Mouse (Mus musculus) cerebellum, postnatal 25 days (tissue): Measurements from ENCODE around the gene Wdr26.

Source experiments
- DNase-seq, 2 experiments: peaks; one replicate each; pipeline ENCODE4 v3.0.0; 2021; ENCODE audit warnings: mixed read lengths in 2 of 2

The Wdr26 gene

GRCm38 (mm10) chr1:181211920-181212633 is at the start of gene Wdr26:
Gene Wdr26 (minus strand): TSS chr1:181212001.
- DNase-seq = peak; percentile 88

GRCm38 (mm10) chr1:181260949-181261696 is 49.3 kb upstream of the Wdr26 start:
- no peak for DNase-seq

DNA sequence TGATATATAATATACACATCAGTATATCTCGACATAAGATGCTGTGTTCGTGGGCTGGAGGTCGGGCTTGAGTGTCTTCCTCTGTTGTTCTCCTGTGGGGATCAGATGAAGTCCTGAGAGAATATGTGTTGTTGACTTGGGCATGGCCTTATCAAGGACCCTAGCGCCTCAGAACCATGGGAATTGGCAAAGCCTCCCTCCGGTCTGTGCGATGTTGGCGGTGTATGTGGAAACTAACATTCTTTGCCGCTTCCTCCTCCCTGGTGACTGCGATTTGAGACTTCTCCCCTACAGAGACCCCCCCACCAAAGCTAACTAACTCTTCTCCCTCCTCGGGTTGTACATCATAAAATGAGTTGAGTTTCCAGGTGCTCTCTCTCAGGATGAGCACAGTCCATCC is 48.6 kb upstream of the Wdr26 start:
- DNase-seq = no peak

DNA sequence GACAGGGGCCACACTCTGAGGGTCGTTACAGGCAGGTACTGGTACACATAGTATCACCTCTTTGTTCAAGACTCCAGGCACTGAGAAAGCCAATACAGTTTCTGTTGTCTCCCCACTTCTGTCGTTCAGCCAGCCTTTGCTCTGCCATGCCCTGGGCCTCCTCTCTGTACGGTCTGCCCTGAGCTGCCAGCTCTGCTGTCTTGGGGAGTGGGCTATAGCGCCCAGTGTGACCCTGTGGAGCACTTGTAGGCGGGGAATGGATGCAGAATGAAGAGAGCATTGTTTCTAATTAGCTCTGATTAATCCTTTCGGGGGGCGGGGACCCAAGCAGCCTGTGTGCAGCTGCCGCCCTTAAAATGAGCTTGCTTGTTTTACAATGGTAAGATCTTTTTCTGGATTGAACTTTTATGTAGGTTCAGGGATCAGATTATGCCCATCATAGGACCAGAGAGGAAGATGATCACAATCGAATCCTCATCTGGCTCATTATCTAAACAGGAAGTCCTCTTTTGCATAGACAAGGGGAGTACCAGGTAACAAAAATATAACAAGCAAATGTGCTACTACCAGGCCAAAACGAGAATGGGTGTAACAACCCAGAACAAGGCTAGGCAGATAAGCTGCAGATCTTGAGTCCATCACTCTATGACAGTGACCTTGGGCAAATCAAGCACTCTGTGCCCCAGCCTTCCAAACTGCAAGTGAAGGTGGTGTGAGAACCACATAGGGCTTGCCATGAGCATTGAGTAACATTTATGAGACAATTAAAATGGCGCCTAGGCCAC is 48.0 kb upstream of the Wdr26 start:
- DNase-seq = no peak

DNA sequence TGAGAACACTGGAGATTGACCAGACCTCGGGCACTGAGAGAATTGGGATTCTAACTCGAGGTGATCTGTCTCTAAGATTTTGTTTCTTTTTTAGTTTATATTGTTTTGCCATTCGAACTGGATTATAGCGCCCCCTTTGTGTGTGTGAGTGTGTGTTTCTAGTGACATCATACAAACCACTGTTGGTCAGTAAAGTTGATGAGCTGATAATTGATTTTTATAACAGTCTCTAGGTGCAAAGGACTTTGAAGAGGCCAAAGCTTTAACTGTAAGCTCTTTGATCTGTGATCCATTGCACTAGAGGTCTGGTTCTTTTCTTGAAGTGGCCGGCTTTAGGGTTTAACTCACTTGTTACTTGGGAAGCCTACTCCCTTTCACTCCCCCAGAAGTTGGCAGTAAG is 47.3 kb upstream of the Wdr26 start:
- no peak for DNase-seq

DNA sequence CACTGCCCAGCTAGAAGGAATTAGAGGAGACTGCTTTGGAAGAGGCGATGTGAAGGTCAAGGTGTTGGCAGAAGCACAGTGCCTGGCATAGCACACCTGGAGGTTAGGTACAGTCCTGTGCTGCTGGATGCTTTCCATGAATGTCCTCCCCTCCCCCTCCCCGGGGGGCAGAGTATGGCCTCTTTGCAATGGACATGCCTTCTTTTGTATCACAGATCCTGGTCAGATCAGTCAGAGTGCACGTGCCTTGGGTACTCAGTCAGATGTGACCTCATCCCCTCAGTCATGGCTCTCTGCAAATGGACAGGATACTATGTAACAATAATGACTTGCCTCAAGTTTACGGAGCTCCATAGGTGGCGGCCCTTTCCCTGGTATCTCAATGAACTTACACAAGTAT is 46.8 kb upstream of the Wdr26 start:
- no peak for DNase-seq

DNA sequence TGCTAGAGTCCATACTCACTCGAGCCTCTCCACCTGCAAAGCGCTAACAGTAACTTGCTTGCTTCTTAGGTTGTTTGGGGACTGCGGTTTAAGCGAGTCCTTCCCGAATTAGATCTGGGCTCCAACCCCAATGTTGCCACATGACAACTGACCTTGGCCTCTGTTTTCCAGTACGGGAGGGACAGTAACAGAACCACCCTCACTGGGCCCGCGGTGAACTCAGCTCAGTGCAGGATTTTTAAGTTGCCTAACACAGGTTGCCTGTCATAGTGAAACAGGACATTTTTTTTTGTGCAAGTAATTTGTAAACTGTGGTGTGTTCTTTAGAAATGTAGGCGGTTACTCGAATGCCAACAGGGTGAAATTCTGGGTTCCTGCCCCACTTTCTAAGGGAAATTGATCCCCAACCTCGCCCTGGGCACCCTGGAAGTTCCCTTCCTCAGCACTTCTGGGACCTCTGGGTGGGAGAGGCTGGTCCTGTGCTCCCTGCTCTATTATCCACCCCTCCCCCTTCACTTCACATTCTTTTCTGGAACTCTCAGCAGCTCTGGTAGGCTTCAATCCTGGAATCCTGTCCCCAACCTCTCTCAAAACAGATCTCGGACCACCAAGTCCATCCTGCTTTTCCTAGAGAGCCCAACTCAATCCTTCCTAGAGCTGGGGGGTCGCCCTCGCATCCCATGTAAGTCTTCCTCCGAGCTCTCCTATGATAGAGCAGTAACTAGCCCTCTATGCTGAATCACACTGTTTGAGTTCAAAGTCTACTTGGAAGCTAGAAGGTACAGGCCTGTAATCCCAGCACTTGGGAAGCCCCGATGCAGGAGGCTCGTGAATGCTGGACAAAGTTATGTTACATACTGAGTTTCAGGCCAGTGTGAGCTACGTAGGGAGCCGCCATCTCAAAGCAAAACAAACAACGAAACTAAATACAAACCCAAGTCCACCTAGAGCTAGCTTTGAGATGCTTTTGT is 46.1 kb upstream of the Wdr26 start:
- no peak for DNase-seq

- peak; percentile 38 to 57 for DNase-seq
These were observed 45.1 kb upstream of the Wdr26 start for GRCm38 (mm10) chr1:181256689-181257584.

DNA sequence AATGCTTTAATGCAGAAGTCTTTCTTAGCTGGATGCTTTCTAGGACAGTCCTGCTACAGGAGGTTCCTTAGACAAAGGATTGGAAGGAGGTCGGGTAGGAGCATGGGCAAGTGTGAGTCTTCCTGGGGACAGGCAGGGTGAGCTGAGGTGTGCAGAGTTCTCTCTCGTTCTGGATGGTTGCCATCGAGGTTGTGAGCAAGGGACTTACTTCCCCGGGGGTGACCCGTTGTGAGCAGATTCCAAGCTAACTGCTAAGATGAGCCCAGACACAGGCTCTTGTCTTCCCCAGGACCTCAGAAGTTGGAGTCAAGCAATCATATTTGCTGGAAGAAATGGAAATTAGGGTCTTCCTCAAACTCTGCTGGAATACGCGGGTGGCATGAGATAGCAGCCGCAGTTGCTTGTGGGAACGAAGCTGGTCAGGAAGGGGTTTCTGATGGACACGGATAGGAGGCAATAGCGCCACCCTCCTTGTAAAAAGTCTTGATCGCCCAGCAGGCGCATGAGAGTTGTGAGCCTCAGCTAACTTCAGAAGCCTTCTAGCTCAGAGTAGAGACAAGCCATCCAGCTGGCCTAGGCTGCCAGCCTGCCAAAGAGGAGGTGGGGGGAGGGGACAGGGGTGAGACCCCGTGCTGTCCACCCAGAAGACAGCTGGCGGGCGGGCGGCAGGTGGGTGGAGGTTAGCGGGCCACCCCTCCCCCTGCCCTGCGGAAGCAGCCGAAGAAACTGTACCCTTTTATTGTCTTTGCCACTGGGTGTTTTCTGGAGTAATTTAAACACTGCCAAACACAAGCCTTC is 44.3 kb upstream of the Wdr26 start:
- peak; percentile 26 to 36 for DNase-seq

DNA sequence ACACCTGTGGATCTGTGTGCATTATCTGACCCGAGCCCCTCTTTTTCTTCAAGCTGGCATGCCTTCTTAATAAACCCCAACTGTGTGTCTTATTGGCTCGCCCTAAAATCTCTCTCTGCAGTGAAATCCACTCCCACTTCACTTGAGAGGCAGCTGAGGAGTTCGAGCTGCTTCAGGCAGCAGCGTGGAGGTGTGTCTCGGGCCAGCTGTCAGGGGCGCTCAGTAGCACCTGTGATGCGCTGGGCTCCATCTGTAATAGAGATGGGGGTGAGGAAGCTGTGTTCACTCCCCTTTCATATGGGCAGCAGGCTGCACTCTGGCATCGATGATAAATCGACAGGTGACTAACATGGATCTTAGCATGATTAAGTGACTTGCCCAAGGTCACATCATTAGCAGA is 43.6 kb upstream of the Wdr26 start:
- DNase-seq = no peak

- DNase-seq = no peak
These were observed 39.8 kb upstream of the Wdr26 start for GRCm38 (mm10) chr1:181251624-181252023.

DNA sequence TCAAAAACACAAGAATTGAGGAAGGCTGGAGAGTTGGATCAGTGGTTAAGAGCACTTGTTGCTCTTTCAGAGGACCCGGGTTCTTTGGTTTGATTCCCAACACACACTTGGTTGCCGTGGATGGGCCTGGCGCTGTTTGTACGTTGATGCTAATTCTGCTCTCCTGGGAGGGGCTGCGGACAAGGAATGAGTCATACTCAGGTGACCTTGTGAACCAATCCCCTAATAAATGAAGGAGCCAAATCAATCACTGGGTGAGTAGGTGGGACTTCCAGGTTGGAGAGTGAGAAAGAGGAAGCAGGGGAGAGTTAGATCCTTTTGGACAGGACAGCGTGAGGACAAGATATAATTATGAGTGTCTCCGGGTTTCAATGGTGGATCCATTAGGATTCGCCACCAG is 39.2 kb upstream of the Wdr26 start:
- no peak for DNase-seq

GRCm38 (mm10) chr1:181249537-181249936 is 37.7 kb upstream of the Wdr26 start:
- no peak for DNase-seq

- DNase-seq = no peak
These were observed 35.4 kb upstream of the Wdr26 start for GRCm38 (mm10) chr1:181247175-181247574.

- no peak for DNase-seq
These were observed 34.8 kb upstream of the Wdr26 start for GRCm38 (mm10) chr1:181246487-181247138.

DNA sequence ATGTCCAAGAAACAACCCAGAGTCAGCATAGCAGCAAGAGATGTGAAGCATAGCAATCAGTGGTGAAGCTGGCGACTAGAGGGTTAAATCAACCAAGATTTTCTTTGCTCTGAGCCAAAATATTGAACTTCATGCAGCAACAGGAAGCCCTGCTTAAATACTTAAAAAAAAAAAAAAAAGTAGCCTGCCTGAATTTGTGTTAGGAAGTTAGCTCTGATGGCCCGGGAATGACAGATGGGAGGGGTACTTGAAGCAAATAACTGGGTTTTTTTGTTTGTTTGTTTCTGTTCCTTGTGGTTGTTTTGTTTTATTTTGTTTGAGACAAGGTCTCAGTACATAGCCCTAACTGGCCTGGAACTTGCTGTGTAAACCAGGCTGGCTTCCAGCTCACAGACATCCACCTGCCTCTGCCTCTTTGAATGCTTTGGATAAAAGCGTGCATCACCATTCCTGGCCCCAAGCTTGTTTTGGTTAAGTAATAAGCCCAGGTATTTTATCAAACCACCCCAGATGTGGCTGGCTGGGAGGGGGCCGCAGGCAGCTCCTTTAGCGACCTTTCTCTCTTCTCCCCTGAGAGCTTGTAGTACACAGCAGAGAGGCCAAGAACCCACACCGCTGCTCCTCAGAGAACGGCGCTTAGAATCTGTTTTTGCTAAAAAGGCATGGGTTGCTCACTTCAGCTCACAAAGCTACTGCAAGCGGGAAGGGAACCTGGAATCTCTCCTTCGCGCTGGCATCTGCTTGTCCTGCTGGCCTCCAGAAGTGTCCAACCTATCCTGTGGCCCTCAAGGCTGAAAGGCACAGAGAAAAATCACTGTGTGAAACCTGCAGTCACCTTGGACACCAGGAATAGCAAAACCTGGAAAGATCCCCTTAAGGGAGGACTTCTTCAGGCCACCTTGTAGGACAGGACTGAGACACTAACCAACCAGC is 34.0 kb upstream of the Wdr26 start:
- DNase-seq = no peak

GRCm38 (mm10) chr1:181245067-181245466 is 33.3 kb upstream of the Wdr26 start:
- no peak for DNase-seq

GRCm38 (mm10) chr1:181241185-181241584 is 29.4 kb upstream of the Wdr26 start:
- DNase-seq = no peak

DNA sequence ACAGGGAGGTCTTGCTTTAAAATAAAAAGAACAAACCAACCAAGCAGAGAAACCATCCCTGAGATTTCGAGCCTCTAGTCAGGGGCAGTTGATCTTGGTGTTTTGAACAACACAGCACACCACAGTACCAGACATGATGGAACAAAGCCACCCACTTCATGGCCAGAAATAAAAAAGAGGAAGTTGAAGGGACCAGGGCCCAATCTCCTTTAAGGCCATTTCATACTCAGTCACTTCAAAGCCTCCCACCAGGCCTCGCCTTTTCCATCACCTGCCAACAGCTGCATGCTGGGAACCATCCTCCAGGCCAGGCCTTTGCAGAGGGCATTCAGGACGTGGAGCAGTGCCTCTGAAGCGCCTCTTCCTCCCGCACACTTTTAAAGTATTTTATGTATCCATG is 25.5 kb upstream of the Wdr26 start:
- DNase-seq = no peak
